Mouse (Mus musculus): Measurements from ENCODE around the gene Gm49395. TPM values are rescaled to one million over a fixed set of nuclear protein-coding genes. Genes with fewer than 3 reads are reported as not detected.

Gm49395 gene
- polyA plus RNA-seq, 1 experiment from 2014 or later: 2.9 TPM

- H3K4me2 ChIP-seq: no peak overlapping the region
- H3K9ac ChIP-seq: no peak overlapping the region
- H3K4me1 ChIP-seq (replicated peaks): no peaks in the 10 kb centered on the region
- H3K36me3 ChIP-seq: no peaks in the 10 kb centered on the region
- H3K4me3 ChIP-seq: no peak overlapping the region
- WGBS: 56% methylated on average over 4 of the region's 4 CpGs
- H3K27ac ChIP-seq (replicated peaks): no peak overlapping the region
- H3K27me3 ChIP-seq: no peaks in the 10 kb centered on the region
- no peaks in the 10 kb centered on the region for H3K9me3 ChIP-seq
- ATAC-seq (ENCODE audit: low FRiP score, low read depth): 0 out of 2 replicates have a peak, but pooled peaks have one; percentile 34
Measured at GRCm38 (mm10) chr13:115037304-115037703, 64.4 kb downstream of the Gm49395 start.

- Histone ChIP-seq H3K9me3 (no peaks in the 10 kb centered on the region), H3K4me2 (no peak overlapping the region), H3K4me3 (no peak overlapping the region), H3K27me3 (no peaks in the 10 kb centered on the region), H3K36me3 (no peaks in the 10 kb centered on the region), H3K9ac (no peak overlapping the region), H3K4me1 (replicated peaks) (no peaks in the 10 kb centered on the region), H3K27ac (replicated peaks) (no peak overlapping the region)
- WGBS: 84% methylated on average over 8 of the region's 8 CpGs
- no peak for ATAC-seq (ENCODE audit: low FRiP score, low read depth)
Measured at GRCm38 (mm10) chr13:115035387-115035786, 66.3 kb downstream of the Gm49395 start.

GRCm38 (mm10) chr13:115033135-115033534 is 68.6 kb downstream of the Gm49395 start:
- 78% methylated on average over 2 of the region's 2 CpGs for WGBS

GRCm38 (mm10) chr13:115031177-115032000 is 70.3 kb downstream of the Gm49395 start:
- no peak overlapping the region for H3K27ac ChIP-seq (replicated peaks)
- no peaks in the 10 kb centered on the region for H3K27me3 ChIP-seq
- no peak for ATAC-seq (ENCODE audit: low FRiP score, low read depth)
- WGBS: 83% methylated on average over 17 of the region's 17 CpGs
- H3K36me3 ChIP-seq: no peaks in the 10 kb centered on the region
- no peaks in the 10 kb centered on the region for H3K9me3 ChIP-seq
- H3K4me3 ChIP-seq: no peak overlapping the region
- H3K9ac ChIP-seq: no peak overlapping the region
- H3K4me2 ChIP-seq: no peak overlapping the region
- H3K4me1 ChIP-seq (replicated peaks): no peaks in the 10 kb centered on the region

More at GRCm38 (mm10) chr13:115033135-115033534, 68.6 kb downstream of the Gm49395 start:
- no peak for ATAC-seq (ENCODE audit: low FRiP score, low read depth)
- no peak overlapping the region for H3K4me3 ChIP-seq
- H3K27ac ChIP-seq (replicated peaks): no peak overlapping the region
- H3K4me2 ChIP-seq: no peak overlapping the region
- H3K4me1 ChIP-seq (replicated peaks): no peaks in the 10 kb centered on the region
- H3K9me3 ChIP-seq: no peaks in the 10 kb centered on the region
- H3K27me3 ChIP-seq: no peaks in the 10 kb centered on the region
- no peak overlapping the region for H3K9ac ChIP-seq
- no peaks in the 10 kb centered on the region for H3K36me3 ChIP-seq

- WGBS: 82% methylated on average over 3 of the region's 3 CpGs
- Histone ChIP-seq H3K4me1 (replicated peaks) (no peaks in the 10 kb centered on the region), H3K4me3 (no peak overlapping the region), H3K9me3 (no peaks in the 10 kb centered on the region), H3K27ac (replicated peaks) (no peak overlapping the region), H3K36me3 (no peaks in the 10 kb centered on the region), H3K27me3 (no peaks in the 10 kb centered on the region), H3K4me2 (no peak overlapping the region), H3K9ac (no peak overlapping the region)
- ATAC-seq (ENCODE audit: low FRiP score, low read depth): no peak
Measured at GRCm38 (mm10) chr13:115025394-115025793, 76.3 kb downstream of the Gm49395 start.

- ATAC-seq (ENCODE audit: low FRiP score, low read depth): no peak
Measured at GRCm38 (mm10) chr13:115022117-115022787, 79.5 kb downstream of the Gm49395 start.

GRCm38 (mm10) chr13:115021411-115021810 is 80.3 kb downstream of the Gm49395 start:
- Histone ChIP-seq H3K9ac (no peak overlapping the region), H3K27ac (replicated peaks) (no peak overlapping the region), H3K4me1 (replicated peaks) (no peaks in the 10 kb centered on the region), H3K4me2 (no peak overlapping the region), H3K4me3 (no peak overlapping the region), H3K36me3 (no peaks in the 10 kb centered on the region), H3K27me3 (no peaks in the 10 kb centered on the region), H3K9me3 (no peaks in the 10 kb centered on the region)
- WGBS: 83% methylated on average over 10 of the region's 10 CpGs
- ATAC-seq (ENCODE audit: low FRiP score, low read depth): no peak

More at GRCm38 (mm10) chr13:115022117-115022787, 79.5 kb downstream of the Gm49395 start:
- 86% methylated on average over 6 of the region's 6 CpGs for WGBS
- no peak overlapping the region for H3K9ac ChIP-seq
- H3K4me3 ChIP-seq: no peak overlapping the region
- no peaks in the 10 kb centered on the region for H3K9me3 ChIP-seq
- no peaks in the 10 kb centered on the region for H3K27me3 ChIP-seq
- H3K27ac ChIP-seq (replicated peaks): no peak overlapping the region
- H3K4me2 ChIP-seq: no peak overlapping the region
- H3K4me1 ChIP-seq (replicated peaks): no peaks in the 10 kb centered on the region
- H3K36me3 ChIP-seq: no peaks in the 10 kb centered on the region

- 93% methylated on average over 4 of the region's 4 CpGs for WGBS
- ATAC-seq (ENCODE audit: low FRiP score, low read depth): no peak
- H3K4me3 ChIP-seq: no peak overlapping the region
- no peaks in the 10 kb centered on the region for H3K9me3 ChIP-seq
- no peak overlapping the region for H3K27ac ChIP-seq (replicated peaks)
- no peak overlapping the region for H3K4me2 ChIP-seq
- H3K9ac ChIP-seq: no peak overlapping the region
- no peaks in the 10 kb centered on the region for H3K4me1 ChIP-seq (replicated peaks)
- no peaks in the 10 kb centered on the region for H3K27me3 ChIP-seq
- no peaks in the 10 kb centered on the region for H3K36me3 ChIP-seq
Measured at GRCm38 (mm10) chr13:115020727-115021126, 81.0 kb downstream of the Gm49395 start.

- no peaks in the 10 kb centered on the region for H3K36me3 ChIP-seq
- H3K4me1 ChIP-seq (replicated peaks): no peaks in the 10 kb centered on the region
- H3K4me3 ChIP-seq: no peak overlapping the region
- H3K9me3 ChIP-seq: no peaks in the 10 kb centered on the region
- no peaks in the 10 kb centered on the region for H3K27me3 ChIP-seq
- no peak for ATAC-seq (ENCODE audit: low FRiP score, low read depth)
- no peak overlapping the region for H3K27ac ChIP-seq (replicated peaks)
- H3K4me2 ChIP-seq: no peak overlapping the region
- H3K9ac ChIP-seq: no peak overlapping the region
- WGBS: 91% methylated on average over 9 of the region's 9 CpGs
Measured at GRCm38 (mm10) chr13:115017545-115017944, 84.2 kb downstream of the Gm49395 start.

GRCm38 (mm10) chr13:115011547-115011946 is 90.2 kb downstream of the Gm49395 start:
- no peak overlapping the region for H3K9ac ChIP-seq
- no peak overlapping the region for H3K27ac ChIP-seq (replicated peaks)
- no peaks in the 10 kb centered on the region for H3K36me3 ChIP-seq
- H3K4me3 ChIP-seq: no peak overlapping the region
- no peaks in the 10 kb centered on the region for H3K4me1 ChIP-seq (replicated peaks)
- H3K27me3 ChIP-seq: no peaks in the 10 kb centered on the region
- no peaks in the 10 kb centered on the region for H3K9me3 ChIP-seq
- ATAC-seq (ENCODE audit: low FRiP score, low read depth): no peak
- H3K4me2 ChIP-seq: no peak overlapping the region
- WGBS: 67% methylated on average over 6 of the region's 6 CpGs

GRCm38 (mm10) chr13:115006213-115006835 is 95.4 kb downstream of the Gm49395 start:
- peaks cover 4% of the 10 kb centered on the region; the same call in 1 of the 2 replicates for H3K4me1 ChIP-seq (replicated peaks)
- no peak for ATAC-seq (ENCODE audit: low FRiP score, low read depth)
- no peak overlapping the region for H3K4me2 ChIP-seq
- H3K9ac ChIP-seq: no peak overlapping the region
- H3K27me3 ChIP-seq: no peaks in the 10 kb centered on the region
- H3K27ac ChIP-seq (replicated peaks): no peak overlapping the region
- H3K36me3 ChIP-seq: no peaks in the 10 kb centered on the region
- H3K9me3 ChIP-seq: no peaks in the 10 kb centered on the region
- 33% methylated on average over 9 of the region's 9 CpGs for WGBS
- H3K4me3 ChIP-seq: no peak overlapping the region

GRCm38 (mm10) chr13:115005342-115005741 is 96.4 kb downstream of the Gm49395 start:
- ATAC-seq (ENCODE audit: low FRiP score, low read depth): no peak
- Histone ChIP-seq H3K27me3 (no peaks in the 10 kb centered on the region), H3K9ac (no peak overlapping the region), H3K4me3 (no peak overlapping the region), H3K36me3 (no peaks in the 10 kb centered on the region), H3K9me3 (no peaks in the 10 kb centered on the region), H3K27ac (replicated peaks) (no peak overlapping the region), H3K4me1 (replicated peaks) (peaks cover 4% of the 10 kb centered on the region; the same call in 1 of the 2 replicates), H3K4me2 (no peak overlapping the region)
- WGBS: 84% methylated on average over 6 of the region's 6 CpGs
